Mouse (Mus musculus) bone marrow, adult 2 months (tissue): ENCODE measurements around the gene Pml.

Source experiments
- CTCF ChIP-seq: fragments of 200-500 bp; IDR thresholded peaks from 2 replicates; pipeline ENCODE4 v1.5.1; 2011; ENCODE audit warnings: low read length, control low read depth; ENCODE audit not compliant: control insufficient read depth, insufficient read depth
- POLR2A ChIP-seq: fragments of 200-500 bp; IDR thresholded peaks from 2 replicates; pipeline ENCODE4 v1.6.1; 2011; ENCODE audit warnings: low read depth, mild to moderate bottlenecking, control low read depth, low read length, borderline replicate concordance; ENCODE audit not compliant: control insufficient read depth

DNA sequence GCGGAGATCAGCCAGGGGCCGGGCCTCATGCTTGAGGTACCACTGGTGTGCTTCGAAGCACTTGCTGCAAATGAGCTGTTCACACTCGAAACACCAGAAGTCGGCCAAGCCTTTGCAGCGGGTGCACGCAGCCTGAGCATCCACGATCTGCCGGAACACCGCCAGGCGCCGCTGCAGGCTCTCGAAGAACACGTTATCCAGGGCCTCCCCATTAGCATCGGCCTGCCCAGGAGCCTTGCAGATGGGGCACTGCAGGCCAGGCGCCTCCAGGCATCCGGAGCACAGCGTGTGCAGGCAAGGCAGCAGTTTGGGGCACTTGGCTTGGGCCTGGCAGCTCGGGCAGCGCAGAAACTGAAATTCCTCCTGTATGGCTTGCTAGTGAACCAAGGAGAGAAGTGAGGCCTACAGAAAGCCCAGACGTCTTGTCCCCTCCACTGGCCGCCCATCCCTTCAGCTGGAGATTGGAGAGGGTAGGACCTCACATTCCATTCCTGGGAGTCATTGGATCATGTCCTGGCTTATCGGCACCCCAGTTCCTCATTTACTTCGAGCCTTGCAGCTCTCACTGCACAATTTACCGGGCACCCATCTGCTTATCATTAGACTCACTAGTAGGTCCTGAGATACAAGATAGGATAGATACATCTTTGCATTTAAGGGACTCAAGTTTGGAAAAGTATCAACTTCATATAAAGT lies 2.4 kb downstream of the Pml start:
- TF ChIP-seq POLR2A (peak; percentile 66; the same call in 1 of the 2 replicates), CTCF (peak; percentile 87)
